Mouse (Mus musculus): ENCODE measurements around the gene Rpl11.

DNA sequence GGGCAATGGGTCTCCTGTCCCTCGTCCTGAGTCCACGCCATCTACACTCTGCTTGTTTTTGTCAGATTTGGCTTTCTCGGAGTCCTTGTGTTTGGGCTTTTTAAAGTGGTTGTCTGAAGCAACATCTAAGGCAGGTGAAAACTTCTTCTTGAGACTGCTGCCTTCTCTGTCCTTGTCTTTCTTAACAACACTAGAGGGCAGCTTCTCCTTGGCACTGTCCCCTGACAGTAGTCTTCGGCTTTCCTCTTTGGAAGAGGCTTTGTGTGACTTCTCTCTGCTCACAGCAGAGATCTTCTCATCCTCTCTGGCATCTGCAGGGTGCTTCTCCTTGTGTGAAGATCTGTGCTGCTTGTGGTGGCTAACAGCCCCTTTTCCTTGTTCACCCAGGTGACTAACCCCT, 42.6 kb downstream of the Rpl11 start:
- TF ChIP-seq CTCF (IDR thresholded peaks at IDR 0.05; ENCODE audit: control insufficient read depth, insufficient read depth, low read length) (no peak), POLR2A (IDR thresholded peaks at IDR 0.05; ENCODE audit: borderline replicate concordance, control insufficient read depth, low read depth, low read length) (no peak)
